Mouse (Mus musculus): ENCODE measurements at regions not wholly inside any gene's neighbourhood (a gene's known extent, or its start where the extent isn't known, plus 50 kb on each side); places are given as distances from the start of the nearest gene placed in this dataset.
"Not testable (repeated sequence)": the region's sequence is repeated elsewhere in the genome, so short reads cannot be mapped to it uniquely, and the experiment has no call there.

- TF ChIP-seq POLR2A (IDR thresholded peaks at IDR 0.05; ENCODE audit: extremely low read depth, insufficient read depth, low read length) (no peak), CTCF (IDR thresholded peaks at IDR 0.05; ENCODE audit: extremely low read depth, insufficient read depth, low read length) (no peak)
Measured at GRCm38 (mm10) chr15:5869866-5870265, 429.7 kb upstream of the Dab2 start.

GRCm38 (mm10) chr15:5872042-5872441, 427.5 kb upstream of the Dab2 start:
- Histone ChIP-seq H3K4me1 (ENCODE audit: control insufficient read depth, insufficient read depth, low read length) (no peaks in the 10 kb centered on the region), H3K4me3 (ENCODE audit: insufficient read depth, low read length) (no peak overlapping the region), H3K27ac (ENCODE audit: insufficient read depth, low read length) (no peak overlapping the region)
- TF ChIP-seq POLR2A (IDR thresholded peaks at IDR 0.05; ENCODE audit: extremely low read depth, insufficient read depth, low read length): no peak
- TF ChIP-seq CTCF (IDR thresholded peaks at IDR 0.05; ENCODE audit: extremely low read depth, insufficient read depth, low read length): no peak

More at GRCm38 (mm10) chr15:5869866-5870265, 429.7 kb upstream of the Dab2 start:
- Histone ChIP-seq H3K27ac (ENCODE audit: insufficient read depth, low read length) (no peak overlapping the region), H3K4me3 (ENCODE audit: insufficient read depth, low read length) (no peak overlapping the region), H3K4me1 (ENCODE audit: control insufficient read depth, insufficient read depth, low read length) (no peaks in the 10 kb centered on the region)

- no peak overlapping the region for H3K4me3 ChIP-seq (ENCODE audit: insufficient read depth, low read length)
- TF ChIP-seq CTCF (IDR thresholded peaks at IDR 0.05; ENCODE audit: extremely low read depth, insufficient read depth, low read length) (no peak), POLR2A (IDR thresholded peaks at IDR 0.05; ENCODE audit: extremely low read depth, insufficient read depth, low read length) (no peak)
- H3K4me1 ChIP-seq (ENCODE audit: control insufficient read depth, insufficient read depth, low read length): no peaks in the 10 kb centered on the region
- H3K27ac ChIP-seq (ENCODE audit: insufficient read depth, low read length): no peak overlapping the region
Measured at GRCm38 (mm10) chr15:5877749-5878148, 421.8 kb upstream of the Dab2 start.

GRCm38 (mm10) chr15:5891188-5891587, 408.4 kb upstream of the Dab2 start:
- Histone ChIP-seq H3K4me3 (ENCODE audit: insufficient read depth, low read length) (no peak overlapping the region), H3K4me1 (ENCODE audit: control insufficient read depth, insufficient read depth, low read length) (no peaks in the 10 kb centered on the region), H3K27ac (ENCODE audit: insufficient read depth, low read length) (no peak overlapping the region)
- TF ChIP-seq POLR2A (IDR thresholded peaks at IDR 0.05; ENCODE audit: extremely low read depth, insufficient read depth, low read length) (no peak), CTCF (IDR thresholded peaks at IDR 0.05; ENCODE audit: extremely low read depth, insufficient read depth, low read length) (no peak)

GRCm38 (mm10) chr15:5892034-5892433, 407.6 kb upstream of the Dab2 start:
- no peak overlapping the region for H3K27ac ChIP-seq (ENCODE audit: insufficient read depth, low read length)
- H3K4me3 ChIP-seq (ENCODE audit: insufficient read depth, low read length): no peak overlapping the region
- no peaks in the 10 kb centered on the region for H3K4me1 ChIP-seq (ENCODE audit: control insufficient read depth, insufficient read depth, low read length)
- no peak for TF ChIP-seq POLR2A (IDR thresholded peaks at IDR 0.05; ENCODE audit: extremely low read depth, insufficient read depth, low read length)
- no peak for TF ChIP-seq CTCF (IDR thresholded peaks at IDR 0.05; ENCODE audit: extremely low read depth, insufficient read depth, low read length)

GRCm38 (mm10) chr15:5895688-5896470, 403.7 kb upstream of the Dab2 start:
- H3K4me3 ChIP-seq (ENCODE audit: insufficient read depth, low read length); H3K4me1 ChIP-seq (ENCODE audit: control insufficient read depth, insufficient read depth, low read length); H3K27ac ChIP-seq (ENCODE audit: insufficient read depth, low read length): not testable (repeated sequence)

GRCm38 (mm10) chr15:5915261-5915660, 384.3 kb upstream of the Dab2 start:
- TF ChIP-seq CTCF (IDR thresholded peaks at IDR 0.05; ENCODE audit: extremely low read depth, insufficient read depth, low read length) (peak; percentile 36; the same call in 1 of the 2 replicates), POLR2A (IDR thresholded peaks at IDR 0.05; ENCODE audit: extremely low read depth, insufficient read depth, low read length) (no peak)
- no peak overlapping the region for H3K27ac ChIP-seq (ENCODE audit: insufficient read depth, low read length)
- H3K4me1 ChIP-seq (ENCODE audit: control insufficient read depth, insufficient read depth, low read length): no peaks in the 10 kb centered on the region
- no peak overlapping the region for H3K4me3 ChIP-seq (ENCODE audit: insufficient read depth, low read length)

- no peak overlapping the region for H3K4me3 ChIP-seq (ENCODE audit: insufficient read depth, low read length)
- H3K27ac ChIP-seq (ENCODE audit: insufficient read depth, low read length): no peak overlapping the region
- no peaks in the 10 kb centered on the region for H3K4me1 ChIP-seq (ENCODE audit: control insufficient read depth, insufficient read depth, low read length)
- TF ChIP-seq POLR2A (IDR thresholded peaks at IDR 0.05; ENCODE audit: extremely low read depth, insufficient read depth, low read length) (no peak), CTCF (IDR thresholded peaks at IDR 0.05; ENCODE audit: extremely low read depth, insufficient read depth, low read length) (no peak)
Measured at GRCm38 (mm10) chr15:5920058-5920457, 379.5 kb upstream of the Dab2 start.

GRCm38 (mm10) chr15:5927768-5928167, 371.8 kb upstream of the Dab2 start:
- TF ChIP-seq CTCF (IDR thresholded peaks at IDR 0.05; ENCODE audit: extremely low read depth, insufficient read depth, low read length) (no peak), POLR2A (IDR thresholded peaks at IDR 0.05; ENCODE audit: extremely low read depth, insufficient read depth, low read length) (no peak)
- Histone ChIP-seq H3K4me3 (ENCODE audit: insufficient read depth, low read length) (no peak overlapping the region), H3K4me1 (ENCODE audit: control insufficient read depth, insufficient read depth, low read length) (no peaks in the 10 kb centered on the region), H3K27ac (ENCODE audit: insufficient read depth, low read length) (no peak overlapping the region)

- Histone ChIP-seq H3K4me1 (ENCODE audit: control insufficient read depth, insufficient read depth, low read length) (no peaks in the 10 kb centered on the region), H3K27ac (ENCODE audit: insufficient read depth, low read length) (no peak overlapping the region), H3K4me3 (ENCODE audit: insufficient read depth, low read length) (no peak overlapping the region)
- TF ChIP-seq CTCF (IDR thresholded peaks at IDR 0.05; ENCODE audit: extremely low read depth, insufficient read depth, low read length) (no peak), POLR2A (IDR thresholded peaks at IDR 0.05; ENCODE audit: extremely low read depth, insufficient read depth, low read length) (no peak)
Measured at GRCm38 (mm10) chr15:5933586-5933985, 366.0 kb upstream of the Dab2 start.
